Mouse (Mus musculus): ENCODE results near the gene Kif3a. TPM values are rescaled to one million over a fixed set of nuclear protein-coding genes. Genes with fewer than 3 reads are reported as not detected.

The Kif3a gene
- total RNA-seq (2012; rRNA removed), result 10.7 and 11.1 TPM in 2 replicates

- TF ChIP-seq CHD2 (IDR thresholded peaks at IDR 0.05; ENCODE audit: low read depth, low read length) (no peak), ZNF384 (IDR thresholded peaks at IDR 0.05; ENCODE audit: low read depth, low read length) (no peak), MAFK (IDR thresholded peaks at IDR 0.05; ENCODE audit: insufficient read depth, low read depth, low read length) (no peak)
- Histone ChIP-seq H3K4me1 (ENCODE audit: control insufficient read depth in 2 of 2, insufficient read depth in 2 of 2, low read length in 2 of 2, poor library complexity in 1 of 2) (no peaks in the 10 kb centered on the region), H3K27ac (ENCODE audit: insufficient read depth, low read depth, low read length, poor library complexity, severe bottlenecking) (no peak within 1 kb of the TSS), H3K4me3 (ENCODE audit: insufficient read depth in 1 of 2, low read depth in 1 of 2, low read length in 2 of 2, poor library complexity in 1 of 2, severe bottlenecking in 1 of 2) (peak within 1 kb of the TSS; percentile 74 to 96), H3K36me3 (ENCODE audit: control insufficient read depth, insufficient read depth, low read length, poor library complexity, severe bottlenecking) (peaks cover 2% of the 10 kb centered on the region; the same call in 1 of the 2 replicates), H3K9ac (ENCODE audit: insufficient read depth, low read depth, low read length, poor library complexity, severe bottlenecking) (peak within 1 kb of the TSS; percentile 88), H3K9me3 (ENCODE audit: control insufficient read depth, insufficient read depth, low read depth, low read length) (no peaks in the 10 kb centered on the region)
- peak; percentile 91 for DNase-seq (ENCODE audit: low read depth, low spot score)
- in situ Hi-C loops (cut with MboI; ENCODE audit: low sequenced_read_pairs in 2 of 2, unreplicated experiment in 2 of 2), result no loop called here
Observed at GRCm38 (mm10) chr11:53567224-53568014, at the start of gene Kif3a. Kif3a (plus strand) TSS chr11:53567379.

GRCm38 (mm10) chr11:53518759-53519158 lies 48.4 kb upstream of the Kif3a start:
- no peak overlapping the region for H3K9ac ChIP-seq (ENCODE audit: insufficient read depth, low read depth, low read length, poor library complexity, severe bottlenecking)
- H3K9me3 ChIP-seq (ENCODE audit: control insufficient read depth, insufficient read depth, low read depth, low read length), result no peaks in the 10 kb centered on the region
- peak overlapping the region in 1 of 2 experiments; percentile 80; a peak in 1 of 4 replicates for H3K4me3 ChIP-seq (ENCODE audit: insufficient read depth in 1 of 2, low read depth in 1 of 2, low read length in 2 of 2, poor library complexity in 1 of 2, severe bottlenecking in 1 of 2)
- H3K36me3 ChIP-seq (ENCODE audit: control insufficient read depth, insufficient read depth, low read length, poor library complexity, severe bottlenecking), result no peaks in the 10 kb centered on the region
- DNase-seq (ENCODE audit: low read depth, low spot score), result no peak
- no peak for TF ChIP-seq CHD2 (IDR thresholded peaks at IDR 0.05; ENCODE audit: low read depth, low read length)
- TF ChIP-seq HCFC1 (IDR thresholded peaks at IDR 0.05; ENCODE audit: borderline replicate concordance, insufficient read depth, low read length), result no peak
- H3K4me1 ChIP-seq (ENCODE audit: control insufficient read depth in 2 of 2, insufficient read depth in 2 of 2, low read length in 2 of 2, poor library complexity in 1 of 2), result peaks cover 12% of the 10 kb centered on the region in 2 experiments; a peak in 2 of 4 replicates
- in situ Hi-C loops (cut with MboI; ENCODE audit: low sequenced_read_pairs in 2 of 2, unreplicated experiment in 2 of 2), result no loop called here
- no peak overlapping the region for H3K27ac ChIP-seq (ENCODE audit: insufficient read depth, low read depth, low read length, poor library complexity, severe bottlenecking)

GRCm38 (mm10) chr11:53519207-53520121 lies 47.7 kb upstream of the Kif3a start, which contains the start of gene Sept8:
Sept8 (plus strand) TSS chr11:53519257.
- Histone ChIP-seq H3K9me3 (ENCODE audit: control insufficient read depth, insufficient read depth, low read depth, low read length) (no peaks in the 10 kb centered on the region), H3K4me1 (ENCODE audit: control insufficient read depth in 2 of 2, insufficient read depth in 2 of 2, low read length in 2 of 2, poor library complexity in 1 of 2) (peaks cover 9 to 12% of the 10 kb centered on the region in 2 experiments; a peak in 2 of 4 replicates), H3K9ac (ENCODE audit: insufficient read depth, low read depth, low read length, poor library complexity, severe bottlenecking) (peak within 1 kb of the TSS; percentile 75), H3K27ac (ENCODE audit: insufficient read depth, low read depth, low read length, poor library complexity, severe bottlenecking) (no peak within 1 kb of the TSS), H3K4me3 (ENCODE audit: insufficient read depth in 1 of 2, low read depth in 1 of 2, low read length in 2 of 2, poor library complexity in 1 of 2, severe bottlenecking in 1 of 2) (peak within 1 kb of the TSS; percentile 70 to 80), H3K36me3 (ENCODE audit: control insufficient read depth, insufficient read depth, low read length, poor library complexity, severe bottlenecking) (no peaks in the 10 kb centered on the region)
- in situ Hi-C loops (cut with MboI; ENCODE audit: low sequenced_read_pairs in 2 of 2, unreplicated experiment in 2 of 2), result no loop called here
- TF ChIP-seq CHD2 (IDR thresholded peaks at IDR 0.05; ENCODE audit: low read depth, low read length) (no peak), HCFC1 (IDR thresholded peaks at IDR 0.05; ENCODE audit: borderline replicate concordance, insufficient read depth, low read length) (peak; percentile 80), ZNF384 (IDR thresholded peaks at IDR 0.05; ENCODE audit: low read depth, low read length) (no peak), ZC3H11A (IDR thresholded peaks at IDR 0.05; ENCODE audit: borderline replicate concordance, low read depth, low read length) (no peak), MAFK (IDR thresholded peaks at IDR 0.05; ENCODE audit: insufficient read depth, low read depth, low read length) (no peak)
- peak; percentile 34 for DNase-seq (ENCODE audit: low read depth, low spot score)

- Histone ChIP-seq H3K4me1 (ENCODE audit: control insufficient read depth in 2 of 2, insufficient read depth in 2 of 2, low read length in 2 of 2, poor library complexity in 1 of 2) (peaks cover 9 to 17% of the 10 kb centered on the region in 2 experiments; a peak in 3 of 4 replicates), H3K36me3 (ENCODE audit: control insufficient read depth, insufficient read depth, low read length, poor library complexity, severe bottlenecking) (no peaks in the 10 kb centered on the region), H3K9ac (ENCODE audit: insufficient read depth, low read depth, low read length, poor library complexity, severe bottlenecking) (peak overlapping the region; percentile 75), H3K9me3 (ENCODE audit: control insufficient read depth, insufficient read depth, low read depth, low read length) (no peaks in the 10 kb centered on the region), H3K4me3 (ENCODE audit: insufficient read depth in 1 of 2, low read depth in 1 of 2, low read length in 2 of 2, poor library complexity in 1 of 2, severe bottlenecking in 1 of 2) (peak overlapping the region; percentile 70 to 80), H3K27ac (ENCODE audit: insufficient read depth, low read depth, low read length, poor library complexity, severe bottlenecking) (no peak overlapping the region)
- peak; percentile 22 for DNase-seq (ENCODE audit: low read depth, low spot score)
- TF ChIP-seq ZC3H11A (IDR thresholded peaks at IDR 0.05; ENCODE audit: borderline replicate concordance, low read depth, low read length) (no peak), CHD2 (IDR thresholded peaks at IDR 0.05; ENCODE audit: low read depth, low read length) (0 out of 2 replicates have a peak, but pooled peaks have one; percentile 55)
- in situ Hi-C loops (cut with MboI; ENCODE audit: low sequenced_read_pairs in 2 of 2, unreplicated experiment in 2 of 2), result no loop called here
Observed at GRCm38 (mm10) chr11:53520122-53520978, 46.8 kb upstream of the Kif3a start.
